ENCODE assay signal across 10 mouse cellular contexts in genomic region chr4:133865231-133865630, GRCm38 (mm10). TPM values are rescaled to one million over a fixed set of nuclear protein-coding genes. Genes with fewer than 3 reads are reported as not detected.
DNase-seq lines count a peak whose midpoint lies in the region; ATAC-seq and TF ChIP-seq lines count a peak whose summit lies in the region.
"Had no signal": no experiment of that assay in that cellular context is flagged by ENCODE, and none has a peak within 500 bp of the region (broad histone marks: within the 10 kb centered on the region; RNA-seq: fewer than 3 reads in every experiment).

No protein-coding gene starts in this region.

- no peaks in the 10 kb centered on the region for H3K9me3 ChIP-seq in kidney, embryonic 16.5 days (ENCODE audit: low read length)
- H3K9me3 ChIP-seq in embryonic facial prominence, embryonic 11.5 days (replicated peaks; ENCODE audit: control insufficient read depth, low read length): no peaks in the 10 kb centered on the region
- no peaks in the 10 kb centered on the region for H3K9me3 ChIP-seq in midbrain, embryonic 12.5 days

- ATAC-seq in kidney, embryonic 16.5 days (ENCODE audit: low FRiP score, low TSS enrichment): no peak
- no peak for ATAC-seq in embryonic facial prominence, embryonic 11.5 days (replicated peaks; ENCODE audit: insufficient number of reproducible peaks, low FRiP score, low TSS enrichment, low read depth)
- no peak for ATAC-seq in midbrain, embryonic 12.5 days (ENCODE audit: low FRiP score, low read depth)

- H3K4me2 ChIP-seq in kidney, embryonic 16.5 days (replicated peaks; ENCODE audit: low read depth, low read length): no peak overlapping the region
- H3K4me2 ChIP-seq in embryonic facial prominence, embryonic 11.5 days (ENCODE audit: low read depth, low read length): no peak overlapping the region
- H3K4me2 ChIP-seq in midbrain, embryonic 12.5 days (replicated peaks): no peak overlapping the region

- WGBS in cerebellum, adult 2 months: 74% methylated on average over 5 of the region's 5 CpGs
- WGBS in kidney, embryonic 16.5 days: 38% methylated on average over 5 of the region's 5 CpGs
- WGBS in embryonic facial prominence, embryonic 11.5 days: 59% methylated on average over 5 of the region's 5 CpGs
- 68% methylated on average over 5 of the region's 5 CpGs for WGBS in midbrain, embryonic 12.5 days

- no peak overlapping the region for H3K4me3 ChIP-seq in cerebellum, adult 2 months (replicated peaks; ENCODE audit: insufficient read depth, low read depth, low read length)
- H3K4me3 ChIP-seq in kidney, embryonic 16.5 days (ENCODE audit: low read length): no peak overlapping the region
- H3K4me3 ChIP-seq in embryonic facial prominence, embryonic 11.5 days (ENCODE audit: low read depth, low read length): no peak overlapping the region
- H3K4me3 ChIP-seq in midbrain, embryonic 12.5 days: no peak overlapping the region
- H3K4me3 ChIP-seq: erythroblast, embryonic 14.5 days had no signal

- no peak for TF ChIP-seq CTCF in cerebellum, adult 2 months (IDR thresholded peaks at IDR 0.05; ENCODE audit: borderline replicate concordance, insufficient read depth, low read depth, low read length)

- H3K9ac ChIP-seq in kidney, embryonic 16.5 days (replicated peaks; ENCODE audit: low read length): peak overlapping the region; percentile 30
- H3K9ac ChIP-seq in embryonic facial prominence, embryonic 11.5 days (replicated peaks; ENCODE audit: low read length): 0 out of 2 replicates have a peak overlapping the region, but pooled peaks have one; percentile 1
- H3K9ac ChIP-seq in midbrain, embryonic 12.5 days (replicated peaks): peak overlapping the region; percentile 41; the same call in 1 of the 2 replicates

- DNase-seq in cerebellum, adult 2 months: no peak
- DNase-seq in cerebellum, postnatal 14 days: no peak
- DNase-seq in kidney, adult 9 months: no peak
- DNase-seq in embryonic facial prominence, embryonic 11.5 days (ENCODE audit: low spot score): no peak
- DNase-seq in right cerebral cortex, postnatal 4 days: no peak
- no peak for DNase-seq in layer of hippocampus, adult 18-20 months (ENCODE audit: low spot score in 2 of 2)
- DNase-seq: lung, postnatal 14 days had no signal

- no peak for TF ChIP-seq POLR2A in cerebellum, adult 2 months (IDR thresholded peaks at IDR 0.05; ENCODE audit: borderline replicate concordance, insufficient read depth, low read length)

- peak overlapping the region; percentile 58 for H3K27ac ChIP-seq in cerebellum, adult 2 months (ENCODE audit: insufficient read depth, low read length)
- H3K27ac ChIP-seq in kidney, embryonic 16.5 days (ENCODE audit: low read length): peak overlapping the region; percentile 83
- no peak overlapping the region for H3K27ac ChIP-seq in embryonic facial prominence, embryonic 11.5 days (replicated peaks; ENCODE audit: low read depth, low read length)
- peak overlapping the region; percentile 61 for H3K27ac ChIP-seq in midbrain, embryonic 12.5 days (replicated peaks)

- H3K27me3 ChIP-seq in cerebellum, adult 2 months (ENCODE audit: control insufficient read depth, insufficient read depth, low read length): no peaks in the 10 kb centered on the region
- H3K27me3 ChIP-seq in kidney, embryonic 16.5 days (ENCODE audit: insufficient read depth, low read length): no peaks in the 10 kb centered on the region
- H3K27me3 ChIP-seq in embryonic facial prominence, embryonic 11.5 days (ENCODE audit: control insufficient read depth, insufficient read depth, low read length): no peaks in the 10 kb centered on the region
- H3K27me3 ChIP-seq in midbrain, embryonic 12.5 days: no peaks in the 10 kb centered on the region

- H3K36me3 ChIP-seq in kidney, embryonic 16.5 days (ENCODE audit: insufficient read depth, low read length): peaks cover 17% of the 10 kb centered on the region
- no peaks in the 10 kb centered on the region for H3K36me3 ChIP-seq in embryonic facial prominence, embryonic 11.5 days (replicated peaks; ENCODE audit: control insufficient read depth, insufficient read depth, low read depth, low read length)
- 0 out of 2 replicates have a peak, but pooled peaks cover 5% of the 10 kb centered on the region for H3K36me3 ChIP-seq in midbrain, embryonic 12.5 days

- peaks cover 21% of the 10 kb centered on the region for H3K4me1 ChIP-seq in cerebellum, adult 2 months (ENCODE audit: control insufficient read depth, insufficient read depth, low read length)
- peaks cover 25% of the 10 kb centered on the region for H3K4me1 ChIP-seq in kidney, embryonic 16.5 days (ENCODE audit: insufficient read depth, low read length)
- H3K4me1 ChIP-seq in embryonic facial prominence, embryonic 11.5 days (ENCODE audit: control insufficient read depth, insufficient read depth, low read length): no peaks in the 10 kb centered on the region
- peaks cover 17% of the 10 kb centered on the region for H3K4me1 ChIP-seq in midbrain, embryonic 12.5 days

RNA-seq across cellular contexts. Expression of gene Rps6ka1, which starts 22.4 kb away (rescaled TPM):
- 93.6 and 114 TPM in 2 replicates for polyA plus RNA-seq in cerebellum, adult 2 months (2012; rRNA removed)
- 52.0 and 53.4 TPM in 2 replicates for polyA plus RNA-seq in kidney, embryonic 16.5 days (2015; fragmentation: Nextera tagmentation; extraction: Ambion mirVana)
- 34.9 and 39.1 TPM in 2 replicates for polyA plus RNA-seq in embryonic facial prominence, embryonic 11.5 days (2014; fragmentation: Nextera tagmentation; extraction: Ambion mirVana)
- polyA plus RNA-seq in midbrain, embryonic 12.5 days (2016; fragmentation: Nextera tagmentation; extraction: Ambion mirVana): 23.6 and 26.6 TPM in 2 replicates
- total RNA-seq in layer of hippocampus, adult 18-20 months (2021): 10 to 100 TPM; 10.6 to 10.9 TPM
